Mouse (Mus musculus) lung, postnatal 14 days (tissue): Measurements from ENCODE around the gene Ablim2.

Experiments used
- DNase-seq: peaks from one replicate; pipeline ENCODE4 v3.0.0; 2021

Gene Ablim2

DNA sequence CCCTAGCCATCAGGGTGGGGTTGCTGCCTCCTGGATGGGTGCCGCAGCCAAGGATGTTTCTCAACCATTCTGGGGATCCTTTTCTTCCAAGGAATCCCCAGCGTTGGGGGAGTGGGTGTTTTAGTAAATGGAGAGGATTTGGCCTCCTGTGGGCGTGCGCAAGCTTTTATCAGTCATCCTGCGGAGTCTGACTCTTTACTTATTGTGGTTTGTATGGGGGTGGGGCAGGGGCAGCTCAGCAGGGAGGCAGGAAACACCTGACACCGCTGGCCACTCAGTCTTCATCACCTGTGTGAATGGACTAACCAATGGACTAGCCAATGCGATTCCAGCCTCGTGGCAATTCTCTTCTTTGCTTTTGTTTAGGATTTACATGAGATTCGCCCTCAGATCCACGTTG is 17.0 kb upstream of the Ablim2 start:
- DNase-seq, result no peak

DNA sequence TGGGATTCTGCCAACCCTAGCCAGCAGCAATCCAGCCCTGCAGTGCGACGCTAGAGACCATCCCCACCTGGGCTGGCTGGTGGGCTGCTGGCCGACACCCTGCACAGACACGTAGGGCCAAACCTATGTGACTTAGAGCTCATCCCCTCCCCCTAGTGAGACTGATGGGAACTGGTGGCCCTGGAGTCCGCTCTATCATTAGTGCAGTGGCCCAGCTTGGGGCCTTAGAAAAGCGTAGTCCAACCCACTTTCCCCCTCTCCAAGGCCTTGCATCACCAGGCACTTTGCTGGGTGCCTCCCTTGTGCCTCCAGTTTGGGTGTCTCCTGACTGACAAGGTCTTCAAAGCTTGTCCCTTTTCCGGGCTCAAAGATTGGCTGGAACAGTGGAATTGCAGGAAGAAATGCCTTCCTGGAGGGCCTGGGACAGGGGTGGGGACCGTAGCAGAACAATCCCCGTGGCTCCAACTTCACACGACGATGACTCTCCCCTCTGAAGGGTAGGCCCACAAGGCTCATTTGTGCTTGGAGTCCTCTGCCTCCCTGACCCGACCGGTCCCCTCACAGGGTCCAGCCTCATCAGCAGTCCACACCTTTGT is 16.4 kb upstream of the Ablim2 start:
- DNase-seq, result no peak

- peak; percentile 69 for DNase-seq
Observed at GRCm38 (mm10) chr5:35743238-35743951, 14.3 kb upstream of the Ablim2 start.

- no peak for DNase-seq
Observed at GRCm38 (mm10) chr5:35743990-35744722, 13.5 kb upstream of the Ablim2 start.

- no peak for DNase-seq
Observed at GRCm38 (mm10) chr5:35745406-35745805, 12.3 kb upstream of the Ablim2 start.

- DNase-seq, result peak; percentile 86
Observed at GRCm38 (mm10) chr5:35746910-35747309, 10.8 kb upstream of the Ablim2 start.

GRCm38 (mm10) chr5:35749416-35749815 is 8.3 kb upstream of the Ablim2 start:
- no peak for DNase-seq

GRCm38 (mm10) chr5:35750026-35750425 is 7.7 kb upstream of the Ablim2 start:
- DNase-seq, result no peak

DNA sequence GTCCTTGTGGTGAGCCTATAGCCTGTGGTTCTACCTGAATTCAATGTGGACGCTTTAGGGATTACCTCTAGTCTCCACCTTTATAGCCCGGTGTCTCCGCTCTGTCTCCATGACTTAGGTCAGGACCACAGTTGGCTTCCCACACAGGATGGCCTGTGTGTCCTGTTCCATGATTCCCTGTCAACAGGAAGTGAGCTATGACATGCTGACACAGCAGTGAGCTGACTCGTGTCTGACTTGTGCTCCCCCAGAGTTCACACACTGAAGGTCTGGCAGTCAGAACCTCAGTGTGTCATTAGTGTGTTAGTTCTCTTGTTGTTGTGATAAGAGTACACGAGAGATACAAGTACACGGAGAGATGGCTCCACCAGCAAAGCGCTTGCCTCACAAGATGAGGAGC is 6.7 kb upstream of the Ablim2 start:
- no peak for DNase-seq

DNA sequence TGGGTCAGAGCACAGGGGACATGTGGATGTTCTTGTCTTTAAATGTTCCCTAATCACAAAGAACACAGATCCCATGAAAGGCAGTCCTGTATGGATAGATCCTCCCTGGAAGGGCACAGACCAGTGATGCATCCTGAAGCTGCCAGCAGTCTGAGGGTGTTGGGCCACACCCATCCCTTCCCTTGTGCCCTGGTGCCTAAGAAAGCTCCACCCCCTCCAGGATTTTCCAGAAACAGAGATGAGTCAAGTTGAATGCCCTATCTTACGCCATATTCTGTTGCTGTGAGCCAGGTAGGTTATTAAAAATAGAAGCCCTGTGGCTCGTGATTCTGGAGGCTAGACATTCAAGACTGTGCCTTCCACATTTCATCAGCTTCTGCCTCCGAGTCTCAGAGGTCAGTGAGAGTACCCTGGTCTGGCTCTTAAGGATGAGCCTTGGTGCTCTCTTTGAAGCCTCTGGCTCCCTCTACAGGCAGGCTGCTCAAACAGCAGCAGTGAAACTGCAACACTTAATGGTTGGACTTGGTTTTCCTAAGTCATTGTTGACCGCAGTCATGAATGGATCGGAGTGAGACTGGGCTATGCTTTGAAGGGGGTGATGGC is 2.4 kb upstream of the Ablim2 start:
- peak; percentile 78 for DNase-seq

DNA sequence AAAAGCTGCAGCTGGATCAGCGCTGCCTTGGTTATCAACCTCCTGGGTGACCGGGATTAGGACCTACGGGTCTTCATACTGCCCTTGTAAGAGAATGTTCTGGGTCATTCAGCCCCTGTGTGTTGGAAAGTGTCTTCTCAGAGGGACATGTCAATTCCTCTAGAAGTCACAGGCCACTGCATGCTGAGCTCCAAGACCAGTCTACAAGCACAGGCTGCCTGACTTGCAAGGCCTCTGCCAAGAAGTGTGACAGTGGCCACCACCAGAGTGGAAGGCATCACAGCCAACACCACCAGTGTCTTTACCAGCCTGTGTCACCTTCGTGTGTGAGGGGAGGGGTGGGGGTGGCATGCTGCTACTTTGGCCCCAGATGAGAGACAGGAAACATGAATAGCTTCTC is 1.7 kb upstream of the Ablim2 start:
- no peak for DNase-seq

DNA sequence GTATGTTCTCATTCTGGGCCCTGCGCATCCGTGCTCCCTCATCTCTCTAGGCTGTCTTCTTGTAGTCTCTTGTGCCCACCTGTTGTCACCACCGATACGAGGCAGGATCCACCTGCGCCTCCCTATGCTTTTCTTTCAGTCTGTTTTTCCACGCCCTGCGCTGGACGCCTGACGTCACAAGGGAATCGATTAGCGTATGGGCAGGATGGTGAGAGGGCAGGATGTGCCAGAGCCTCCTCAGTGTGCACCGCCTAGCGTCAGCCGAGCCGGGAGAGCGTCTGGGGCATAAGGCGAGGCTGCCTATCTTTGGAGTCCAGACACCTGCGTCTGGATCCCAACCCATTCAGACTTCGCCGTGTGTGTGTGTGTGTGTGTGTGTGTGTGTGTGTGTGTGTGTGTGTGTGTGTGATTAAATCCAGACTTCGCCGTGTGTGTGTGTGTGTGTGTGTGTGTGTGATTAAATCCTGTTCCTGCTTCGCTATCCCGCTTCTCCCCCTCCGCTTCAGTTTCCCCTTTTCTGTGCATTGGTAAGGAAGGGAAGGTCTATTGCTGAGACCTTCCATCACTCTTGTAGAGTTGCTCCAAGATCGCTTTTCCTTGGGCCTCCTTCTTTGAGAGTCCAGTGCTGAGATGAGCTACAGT is 562 bp upstream of the Ablim2 start:
- no peak for DNase-seq

DNA sequence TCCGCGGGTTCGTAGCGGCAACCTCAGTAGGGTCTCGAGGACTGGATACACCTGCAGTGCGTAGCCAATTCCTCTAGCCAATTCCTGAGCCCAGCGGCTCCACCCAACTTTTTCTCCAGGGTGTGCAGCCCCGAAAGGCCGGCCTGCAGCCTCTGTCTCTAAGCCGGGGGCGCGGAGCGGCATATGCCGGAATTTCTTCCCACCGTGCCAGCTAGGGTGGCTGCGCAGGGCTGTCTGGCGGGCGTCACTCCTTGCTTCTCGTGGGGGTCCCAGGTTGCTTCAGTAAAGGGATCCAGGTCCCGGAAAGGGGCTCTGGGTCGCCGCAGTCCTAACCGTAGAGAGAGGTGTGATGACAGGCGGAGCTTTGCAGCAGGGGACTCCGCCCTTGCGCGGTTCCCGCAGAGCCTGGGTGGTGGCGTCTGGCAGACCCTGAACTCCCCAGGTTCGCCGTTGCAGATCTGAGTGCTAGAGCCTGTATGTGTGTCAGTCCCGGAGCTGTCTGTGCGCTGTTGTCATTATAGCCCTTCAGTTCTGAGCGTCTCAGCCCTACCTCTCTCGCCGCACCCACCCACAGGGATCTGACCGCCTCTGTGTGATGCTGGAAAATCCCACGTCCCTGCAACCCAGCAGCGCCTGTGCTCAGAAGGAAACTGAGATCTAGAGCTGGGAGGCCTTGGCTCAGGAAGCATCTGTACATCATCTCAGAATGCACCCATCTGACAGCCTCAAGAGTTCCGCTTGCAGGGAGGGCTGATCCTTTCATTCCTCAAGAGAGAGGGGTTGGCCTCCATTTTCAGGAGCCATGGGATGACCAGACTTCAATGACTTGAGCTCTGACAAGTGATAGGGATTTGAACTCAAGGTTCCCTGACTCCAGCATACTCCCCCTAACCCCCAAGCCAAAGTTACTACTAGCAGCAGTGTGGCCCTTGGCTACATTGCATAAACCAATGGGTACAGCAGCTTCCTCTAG is 687 bp downstream of the Ablim2 start:
- DNase-seq, result peak; percentile 28

DNA sequence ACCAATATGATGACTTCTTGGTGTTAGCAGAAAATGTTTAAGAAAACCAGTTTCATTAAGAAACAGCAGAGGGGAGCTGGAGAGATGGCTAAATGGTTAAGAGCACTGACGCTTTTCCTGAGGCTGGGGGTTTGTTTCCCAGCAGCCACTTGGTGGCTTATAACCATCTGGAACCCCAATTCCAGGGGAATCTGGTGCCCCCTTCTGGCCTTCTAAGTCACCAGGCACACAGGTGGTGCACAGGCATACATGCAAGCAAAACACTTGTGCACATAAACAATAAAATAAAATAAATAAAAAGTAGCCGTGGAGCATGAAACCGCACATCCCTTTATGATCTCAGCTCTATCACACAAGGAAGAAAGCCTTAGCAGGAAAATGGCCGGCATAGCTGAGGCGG is 3.6 kb downstream of the Ablim2 start:
- no peak for DNase-seq

GRCm38 (mm10) chr5:35762388-35762787 is 4.7 kb downstream of the Ablim2 start:
- DNase-seq, result peak; percentile 73

DNA sequence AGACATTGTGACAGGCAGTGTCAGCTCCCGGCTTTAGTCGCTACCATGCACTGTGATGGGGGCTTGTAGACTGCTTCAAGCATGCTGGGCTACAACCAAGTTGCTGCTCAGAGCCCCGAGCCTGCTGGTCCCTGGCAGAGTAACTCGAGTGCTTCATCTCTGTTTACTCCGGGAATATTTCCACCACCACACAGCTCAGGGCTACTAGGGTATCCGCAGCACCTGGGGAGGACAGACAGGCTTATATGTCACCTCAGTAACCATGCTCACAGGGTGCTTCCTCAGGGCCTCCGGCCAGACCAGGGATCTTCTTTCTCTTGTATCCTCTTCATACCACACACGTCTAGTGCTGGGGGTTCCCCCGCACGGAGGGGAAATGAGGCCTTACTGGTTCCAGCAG is 5.2 kb downstream of the Ablim2 start:
- no peak for DNase-seq

GRCm38 (mm10) chr5:35765909-35766308 is 8.2 kb downstream of the Ablim2 start:
- peak; percentile 26 for DNase-seq

DNA sequence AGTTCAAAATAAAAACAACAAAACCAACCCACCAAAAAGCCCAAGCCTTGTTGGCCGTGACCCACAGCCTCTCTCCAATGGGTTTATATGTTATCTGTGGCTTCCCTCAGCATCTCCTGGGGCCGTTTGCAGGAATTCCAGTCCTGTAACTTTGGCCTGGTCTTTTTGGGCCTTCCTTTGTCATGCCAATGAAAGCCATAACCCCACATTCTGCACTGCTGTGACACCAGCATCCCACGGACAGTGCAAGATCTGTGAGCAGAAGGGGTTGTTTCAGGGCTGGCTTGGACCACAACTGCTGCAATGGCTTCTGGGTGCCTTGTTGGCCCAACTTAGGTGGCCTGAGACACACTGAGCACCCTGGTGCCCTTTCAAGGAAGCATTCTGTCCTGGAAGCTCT is 10.8 kb downstream of the Ablim2 start:
- DNase-seq, result no peak

DNA sequence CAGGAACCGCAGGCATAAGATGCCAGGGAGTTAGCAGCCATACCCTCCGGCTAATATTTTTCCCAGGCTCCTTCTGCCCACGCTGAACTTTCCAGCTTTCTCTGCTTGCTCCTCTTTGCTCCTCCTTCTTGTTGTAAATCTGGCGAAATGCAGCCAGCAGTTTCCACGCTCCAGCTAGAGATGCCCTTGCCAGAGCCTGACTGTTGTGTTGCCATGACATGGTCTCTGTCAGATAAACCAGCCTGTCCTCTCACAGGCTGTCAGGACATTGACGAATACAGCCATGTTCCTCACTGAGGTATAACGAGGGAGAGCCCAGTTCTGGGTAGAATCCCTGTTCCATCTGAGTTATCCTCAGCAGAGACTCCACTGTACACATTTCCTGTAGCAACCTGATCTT is 11.3 kb downstream of the Ablim2 start:
- no peak for DNase-seq

- DNase-seq, result no peak
Observed at GRCm38 (mm10) chr5:35770246-35770645, 12.6 kb downstream of the Ablim2 start.

GRCm38 (mm10) chr5:35770891-35771663 is 13.4 kb downstream of the Ablim2 start:
- no peak for DNase-seq
